Mouse (Mus musculus) spleen, embryonic (tissue): ENCODE data around the gene Bzw1.

Experiments
- CTCF ChIA-PET: fragments of 350-600 bp; sonication (Branson Sonifier 250); formaldehyde crosslinking; loops from one replicate; lab custom pipeline; 2022; lab: Charles Lee

Bzw1 gene

GRCm38 (mm10) chr1:58395341-58395740 is 2.6 kb downstream of the Bzw1 start:
- CTCF ChIA-PET: no interaction called here

- CTCF ChIA-PET: interaction anchor here (0.6 kb wide), 1 partner anchor 315 kb away, joined by 4 read pairs; the partner anchor contains the start of gene Cflar
These were observed 3.5 kb downstream of the Bzw1 start for GRCm38 (mm10) chr1:58396179-58396578.

GRCm38 (mm10) chr1:58397731-58398130 is 5.0 kb downstream of the Bzw1 start:
- CTCF ChIA-PET: no interaction called here

- CTCF ChIA-PET: no interaction called here
These were observed 8.7 kb downstream of the Bzw1 start for GRCm38 (mm10) chr1:58401396-58401795.

- CTCF ChIA-PET: no interaction called here
These were observed 11.0 kb downstream of the Bzw1 start for GRCm38 (mm10) chr1:58403745-58404144.

- CTCF ChIA-PET: no interaction called here
These were observed 14.6 kb downstream of the Bzw1 start for GRCm38 (mm10) chr1:58407321-58407720.

- CTCF ChIA-PET: no interaction called here
These were observed 15.4 kb downstream of the Bzw1 start for GRCm38 (mm10) chr1:58408141-58408540.

DNA sequence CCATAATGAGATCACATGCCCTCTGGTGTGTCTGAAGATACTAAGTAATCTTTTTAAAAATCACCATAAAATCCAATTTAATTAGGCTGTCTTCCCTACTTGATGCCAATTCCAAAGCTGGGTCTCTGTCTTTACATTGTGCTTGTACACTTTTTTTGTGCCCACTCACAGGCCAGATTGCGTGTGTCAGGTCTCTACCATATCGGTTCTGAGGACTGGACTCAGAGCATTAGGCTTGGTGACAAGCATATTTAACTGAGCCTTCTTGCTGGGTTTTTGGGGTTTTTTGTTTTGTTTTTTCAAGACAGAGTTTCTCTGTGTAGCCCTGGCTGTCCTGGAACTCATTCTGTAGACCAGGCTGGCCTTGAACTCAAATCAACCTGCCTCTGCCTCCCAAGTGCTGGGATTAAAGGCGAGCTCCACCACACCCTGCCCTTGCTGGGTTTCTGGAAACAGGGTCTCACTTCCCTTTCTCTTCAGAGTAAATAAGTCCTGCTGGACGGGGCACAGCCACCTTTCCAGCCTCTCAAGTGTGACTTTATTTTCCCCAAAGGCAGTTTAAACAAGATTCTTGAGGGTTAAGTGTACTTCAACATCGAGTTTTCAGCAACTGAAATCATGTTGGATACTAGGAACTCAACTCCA is 17.0 kb downstream of the Bzw1 start:
- CTCF ChIA-PET: interaction anchor here (0.5 kb wide), 1 partner anchor 307 kb away, joined by 9 read pairs; no protein-coding TSS in a partner anchor

DNA sequence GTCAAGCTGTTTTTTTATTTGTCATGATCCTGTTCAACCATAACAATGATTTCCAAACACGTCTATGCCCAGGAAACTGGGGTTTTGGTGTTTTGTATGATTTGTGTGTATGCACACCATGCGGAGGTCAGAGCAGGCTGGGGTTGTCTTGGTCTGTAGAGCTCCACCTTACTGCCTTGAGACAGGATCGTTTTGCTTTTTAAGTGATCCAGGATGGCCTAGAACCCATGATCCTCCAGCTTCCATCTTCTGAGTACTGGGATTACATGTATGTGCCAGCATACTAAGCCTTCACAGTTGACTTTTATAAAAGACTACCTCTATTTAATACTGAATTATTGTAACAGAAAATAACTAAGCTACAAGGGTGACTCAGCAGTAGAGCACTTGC is 17.5 kb downstream of the Bzw1 start:
- CTCF ChIA-PET: no interaction called here

DNA sequence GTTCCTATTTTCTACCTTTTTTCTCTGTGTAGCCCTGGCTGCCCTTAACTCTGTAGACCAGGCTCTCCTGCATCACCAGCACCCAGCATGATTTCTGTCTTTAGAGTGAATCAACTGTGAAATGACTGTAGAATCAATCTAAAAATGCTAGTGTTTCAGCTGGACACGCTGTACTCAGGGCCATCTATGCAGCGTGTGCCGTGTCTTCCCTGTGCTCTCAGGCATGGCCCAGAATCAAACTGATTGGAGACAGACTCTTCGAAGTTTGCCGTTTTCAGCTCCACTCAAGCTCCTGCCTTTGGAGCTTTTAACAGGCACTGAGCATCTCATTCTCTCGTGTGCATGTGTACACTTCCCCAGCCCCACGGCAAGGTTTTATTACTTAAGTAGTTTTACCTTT is 18.1 kb downstream of the Bzw1 start:
- CTCF ChIA-PET: no interaction called here

GRCm38 (mm10) chr1:58415442-58415841 is 22.7 kb downstream of the Bzw1 start:
- CTCF ChIA-PET: interaction anchor here (1.1 kb wide), 1 partner anchor 21 kb away, joined by 5 read pairs; no protein-coding TSS in a partner anchor

- CTCF ChIA-PET: interaction anchor here (1.1 kb wide), 1 partner anchor 22 kb away, joined by 5 read pairs; no protein-coding TSS in a partner anchor
These were observed 23.4 kb downstream of the Bzw1 start for GRCm38 (mm10) chr1:58416048-58416447.

DNA sequence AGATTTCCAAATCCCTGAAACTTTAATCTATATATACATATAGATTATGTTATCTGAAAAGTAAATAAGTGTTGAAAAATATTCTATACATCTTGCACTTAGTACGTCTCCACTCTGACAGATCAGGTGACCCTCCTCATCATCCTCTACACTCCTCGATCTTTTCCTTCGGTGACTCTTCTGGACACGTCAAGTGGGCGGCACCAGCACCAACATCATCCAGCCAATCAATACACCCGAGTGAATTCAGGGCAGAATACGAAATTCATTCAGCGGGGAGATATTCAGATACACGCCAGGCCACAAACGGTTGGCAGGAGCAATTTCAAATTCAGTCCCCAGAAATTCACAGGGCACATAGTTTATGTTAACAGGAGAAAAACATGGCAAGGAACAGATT is 27.3 kb downstream of the Bzw1 start:
- CTCF ChIA-PET: no interaction called here

DNA sequence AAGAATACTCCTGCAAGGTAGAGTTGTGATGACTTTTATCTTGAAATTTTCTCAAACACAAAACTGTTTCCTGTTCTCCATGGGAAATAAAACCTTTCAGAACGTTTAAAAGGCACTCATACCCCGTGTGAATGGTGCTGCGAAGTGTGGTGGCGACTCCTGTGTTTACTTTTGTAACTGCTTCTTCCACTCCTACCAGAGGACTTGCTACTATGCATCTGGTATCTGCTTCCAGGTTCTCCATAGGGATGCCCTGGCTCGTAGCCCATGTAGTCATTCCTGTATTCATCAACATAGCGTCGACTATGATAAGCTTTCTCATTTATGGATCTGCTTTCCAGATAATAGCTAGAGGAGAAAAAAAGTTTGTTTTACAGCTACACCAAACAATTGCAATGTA is 28.3 kb downstream of the Bzw1 start:
- CTCF ChIA-PET: no interaction called here

DNA sequence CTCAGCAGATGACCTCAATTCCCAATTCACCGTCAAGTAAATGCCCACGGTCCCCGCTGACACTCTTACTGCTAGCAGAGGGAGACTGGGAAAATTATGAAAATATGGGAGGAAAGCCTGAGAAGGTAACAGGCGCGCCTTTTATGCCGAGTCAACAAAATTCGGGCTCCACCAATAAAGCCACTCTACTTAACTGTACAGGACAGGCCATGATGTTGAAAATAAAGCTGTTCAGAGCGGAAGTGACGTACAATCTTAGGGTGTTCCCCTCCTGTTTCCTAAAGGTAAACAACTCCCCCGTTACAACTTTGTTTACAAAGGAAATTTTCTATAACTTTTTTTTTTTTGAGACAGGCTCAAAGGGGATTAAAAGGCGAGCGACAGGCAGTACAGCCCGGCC is 30.2 kb downstream of the Bzw1 start:
- CTCF ChIA-PET: no interaction called here

- CTCF ChIA-PET: no interaction called here
These were observed 30.9 kb downstream of the Bzw1 start, which contains the start of gene Clk1 for GRCm38 (mm10) chr1:58423371-58424248. Gene Clk1 (minus strand): TSS chr1:58424066.

GRCm38 (mm10) chr1:58424551-58424950 is 31.9 kb downstream of the Bzw1 start:
- CTCF ChIA-PET: interaction anchor here (0.6 kb wide), 1 partner anchor 127 kb away, joined by 4 read pairs; no protein-coding TSS in a partner anchor

- CTCF ChIA-PET: interaction anchor here (0.6 kb wide), 1 partner anchor 60 kb away, joined by 6 read pairs; the partner anchor contains the start of gene Orc2
These were observed 52.0 kb downstream of the Bzw1 start for GRCm38 (mm10) chr1:58444691-58445090.

GRCm38 (mm10) chr1:58445143-58445722 is 52.5 kb downstream of the Bzw1 start, which contains the start of the genes Nif3l1 and Ppil3:
Gene Nif3l1 (plus strand): TSS chr1:58445151.
Gene Ppil3 (minus strand): TSS chr1:58445486.
- CTCF ChIA-PET: interaction anchor here (0.6 kb wide), 1 partner anchor 60 kb away, joined by 6 read pairs; the partner anchor contains the start of gene Orc2

DNA sequence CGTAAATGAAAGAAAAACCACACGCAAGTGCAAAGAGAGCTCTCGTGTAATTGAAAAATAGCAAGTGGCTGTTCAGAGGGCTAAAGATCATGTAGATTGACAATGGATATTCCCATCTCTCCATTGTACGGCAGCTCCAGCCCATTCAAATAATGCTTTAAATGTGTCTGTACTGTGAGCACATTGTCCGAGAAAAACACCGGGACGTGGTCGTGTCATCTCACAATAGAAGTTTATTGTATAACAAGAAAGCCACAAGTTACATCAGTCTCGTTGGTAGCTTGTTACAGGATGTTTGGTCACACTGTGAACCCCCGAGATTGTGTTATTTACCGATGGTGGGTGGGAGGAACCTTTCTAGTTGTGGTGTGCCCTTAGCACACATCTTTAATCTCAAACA is 53.2 kb downstream of the Bzw1 start:
- CTCF ChIA-PET: no interaction called here

GRCm38 (mm10) chr1:58447766-58448165 is 55.1 kb downstream of the Bzw1 start:
- CTCF ChIA-PET: no interaction called here

- CTCF ChIA-PET: no interaction called here
These were observed 55.7 kb downstream of the Bzw1 start for GRCm38 (mm10) chr1:58448396-58448795.
